Mouse (Mus musculus): ENCODE measurements around the gene Epha1. TPM values are rescaled to one million over a fixed set of nuclear protein-coding genes. Genes with fewer than 3 reads are reported as not detected.

The Epha1 gene
- polyA plus RNA-seq, 1 experiment, result not detected

- H3K4me3 ChIP-seq (ENCODE audit: insufficient read depth, low read depth, low read length), result peak overlapping the region; percentile 84
- H3K4me1 ChIP-seq (ENCODE audit: control insufficient read depth, insufficient read depth, insufficient read length, low read length), result peaks cover 20% of the 10 kb centered on the region
- H3K27ac ChIP-seq (replicated peaks; ENCODE audit: low read depth, low read length), result peak overlapping the region; percentile 92
These were observed 21.1 kb downstream of the Epha1 start for GRCm38 (mm10) chr6:42351776-42352485.

- Histone ChIP-seq H3K4me3 (ENCODE audit: insufficient read depth, low read depth, low read length) (peak overlapping the region; percentile 84), H3K4me1 (ENCODE audit: control insufficient read depth, insufficient read depth, insufficient read length, low read length) (peaks cover 18% of the 10 kb centered on the region), H3K27ac (replicated peaks; ENCODE audit: low read depth, low read length) (peak overlapping the region; percentile 92)
These were observed 21.9 kb downstream of the Epha1 start for GRCm38 (mm10) chr6:42350968-42351775.

DNA sequence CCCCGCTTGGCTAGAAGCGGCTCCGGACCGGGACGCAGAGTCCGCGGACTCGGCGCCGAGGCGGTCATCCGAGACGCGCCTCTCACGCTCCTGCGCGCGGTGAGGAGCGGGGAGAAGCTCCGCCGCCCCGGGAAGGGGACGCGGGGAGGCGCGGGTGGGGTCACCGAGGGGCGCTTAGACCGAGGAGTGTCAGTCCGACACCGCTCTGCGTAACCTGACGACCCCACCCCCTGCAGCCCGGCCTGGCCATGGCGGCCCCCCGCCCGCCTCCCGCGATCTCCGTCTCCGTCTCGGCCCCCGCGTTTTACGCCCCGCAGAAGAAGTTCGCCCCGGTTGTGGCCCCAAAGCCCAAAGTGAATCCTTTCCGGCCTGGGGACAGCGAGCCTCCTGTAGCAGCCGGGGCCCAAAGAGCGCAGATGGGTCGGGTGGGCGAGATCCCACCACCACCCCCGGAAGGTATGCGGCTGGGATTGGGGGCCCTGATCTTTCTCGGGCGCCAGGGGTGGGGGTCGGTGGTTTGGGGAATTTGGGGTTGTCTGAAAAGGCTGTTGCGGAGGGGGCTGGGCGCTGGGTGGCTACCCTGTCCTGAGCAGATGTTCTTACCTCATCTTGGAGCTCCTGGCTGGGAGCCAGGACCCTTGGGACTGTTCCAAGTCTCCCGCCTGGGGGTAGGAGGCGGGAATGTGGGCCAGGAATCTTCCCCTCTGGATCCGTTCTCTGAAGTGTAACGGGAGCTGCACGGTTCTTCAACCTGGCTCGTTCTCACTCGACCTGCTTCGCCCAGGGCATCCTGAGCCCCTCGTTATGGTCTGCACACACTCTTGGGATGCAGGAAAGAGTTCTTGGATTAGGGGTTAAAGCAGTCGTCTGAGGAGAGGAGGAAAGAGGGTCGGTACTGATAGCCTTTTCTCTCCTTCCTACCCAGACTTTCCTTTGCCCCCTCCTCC is 22.8 kb downstream of the Epha1 start:
- Histone ChIP-seq H3K27ac (replicated peaks; ENCODE audit: low read depth, low read length) (peak overlapping the region; percentile 92), H3K4me3 (ENCODE audit: insufficient read depth, low read depth, low read length) (peak overlapping the region; percentile 84), H3K4me1 (ENCODE audit: control insufficient read depth, insufficient read depth, insufficient read length, low read length) (peaks cover 16% of the 10 kb centered on the region)

GRCm38 (mm10) chr6:42349426-42350020 is 23.5 kb downstream of the Epha1 start, which contains the start of gene Zyx:
Gene Zyx, plus strand, starts transcription at chr6:42349630.
- peak within 1 kb of the TSS; percentile 84 for H3K4me3 ChIP-seq (ENCODE audit: insufficient read depth, low read depth, low read length)
- H3K4me1 ChIP-seq (ENCODE audit: control insufficient read depth, insufficient read depth, insufficient read length, low read length), result peaks cover 16% of the 10 kb centered on the region
- H3K27ac ChIP-seq (replicated peaks; ENCODE audit: low read depth, low read length), result peak within 1 kb of the TSS; percentile 92

DNA sequence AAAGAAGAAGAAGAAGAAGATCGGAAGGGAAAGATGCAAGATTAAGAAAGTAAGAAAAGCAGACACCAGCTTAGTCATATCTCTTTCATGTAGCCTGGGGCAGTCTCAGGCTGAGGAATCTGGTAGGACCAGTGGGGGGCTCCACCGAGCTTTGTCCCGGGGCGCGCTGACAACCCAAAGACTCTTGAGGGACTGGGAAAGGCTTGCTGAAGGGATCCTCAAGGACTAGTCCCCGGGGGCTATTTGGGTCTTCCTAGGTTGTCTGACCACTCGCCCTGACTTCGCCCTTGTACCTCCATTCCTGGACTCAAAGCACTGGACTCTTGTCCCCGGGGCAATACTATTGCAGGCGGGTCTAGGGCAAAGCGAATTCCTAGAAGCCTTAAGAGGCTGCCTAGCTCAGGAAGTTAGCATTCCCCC is 24.1 kb downstream of the Epha1 start:
- Histone ChIP-seq H3K4me1 (ENCODE audit: control insufficient read depth, insufficient read depth, insufficient read length, low read length) (peaks cover 13% of the 10 kb centered on the region), H3K4me3 (ENCODE audit: insufficient read depth, low read depth, low read length) (peak overlapping the region; percentile 64), H3K27ac (replicated peaks; ENCODE audit: low read depth, low read length) (peak overlapping the region; percentile 87)

DNA sequence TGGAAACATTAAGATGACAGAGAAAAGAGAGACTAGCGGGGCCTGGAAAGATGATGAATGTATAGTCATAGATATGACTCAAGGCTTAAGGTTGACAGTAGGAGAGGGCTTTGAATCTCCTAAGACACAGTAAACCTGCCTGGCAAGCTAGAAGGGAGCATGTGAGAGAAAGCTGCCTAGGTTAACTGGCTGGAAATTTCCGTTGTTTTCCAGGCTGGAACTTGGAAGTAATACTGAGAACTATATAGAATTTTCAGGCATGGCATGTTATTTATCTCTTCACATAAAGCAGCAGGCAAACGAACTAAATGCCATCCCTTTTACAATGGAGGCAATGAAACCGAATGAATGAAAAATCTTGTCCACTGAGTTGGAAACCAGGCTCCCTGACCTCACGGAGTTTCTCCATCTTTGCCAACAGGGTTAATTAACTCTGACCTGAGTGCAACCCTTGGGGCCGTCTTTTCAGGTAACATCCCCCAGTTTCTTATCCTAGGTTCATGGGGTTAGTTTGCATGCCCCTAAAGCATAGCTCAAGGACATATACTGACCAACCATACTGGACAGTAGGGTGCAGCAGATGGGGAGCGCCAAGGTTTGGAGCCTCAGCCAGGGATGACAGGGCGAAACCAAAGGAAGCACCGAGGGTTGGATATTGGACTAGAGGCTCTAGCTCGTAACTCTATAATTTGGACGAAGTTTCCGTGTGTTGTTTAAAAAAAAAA is 24.6 kb downstream of the Epha1 start:
- Histone ChIP-seq H3K4me1 (ENCODE audit: control insufficient read depth, insufficient read depth, insufficient read length, low read length) (peaks cover 13% of the 10 kb centered on the region), H3K4me3 (ENCODE audit: insufficient read depth, low read depth, low read length) (no peak overlapping the region), H3K27ac (replicated peaks; ENCODE audit: low read depth, low read length) (no peak overlapping the region)

DNA sequence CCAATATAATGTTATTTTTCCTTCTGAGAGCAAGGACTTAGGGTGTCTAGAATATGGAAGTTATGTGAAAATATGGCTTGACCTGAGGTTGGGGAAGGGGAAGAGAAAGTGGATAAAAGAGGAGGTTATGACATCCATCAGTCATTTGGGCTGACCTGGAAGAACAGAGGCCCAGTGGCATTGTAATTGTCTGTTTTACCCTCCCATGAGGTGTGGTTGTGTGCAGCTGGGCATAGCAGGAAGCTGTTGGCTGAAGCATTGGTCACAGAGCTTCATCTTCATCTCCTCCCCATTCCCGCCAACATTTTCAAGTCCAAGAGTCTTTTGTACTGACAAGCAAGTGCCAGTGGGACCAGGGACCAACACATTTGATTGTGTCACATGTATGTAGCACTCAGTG is 28.8 kb downstream of the Epha1 start:
- Histone ChIP-seq H3K27ac (replicated peaks; ENCODE audit: low read depth, low read length) (0 out of 2 replicates have a peak overlapping the region, but pooled peaks have one; percentile 40), H3K4me3 (ENCODE audit: insufficient read depth, low read depth, low read length) (no peak overlapping the region), H3K4me1 (ENCODE audit: control insufficient read depth, insufficient read depth, insufficient read length, low read length) (no peaks in the 10 kb centered on the region)

GRCm38 (mm10) chr6:42343361-42344120 is 29.5 kb downstream of the Epha1 start:
- Histone ChIP-seq H3K4me3 (ENCODE audit: insufficient read depth, low read depth, low read length) (no peak overlapping the region), H3K4me1 (ENCODE audit: control insufficient read depth, insufficient read depth, insufficient read length, low read length) (no peaks in the 10 kb centered on the region), H3K27ac (replicated peaks; ENCODE audit: low read depth, low read length) (no peak overlapping the region)

DNA sequence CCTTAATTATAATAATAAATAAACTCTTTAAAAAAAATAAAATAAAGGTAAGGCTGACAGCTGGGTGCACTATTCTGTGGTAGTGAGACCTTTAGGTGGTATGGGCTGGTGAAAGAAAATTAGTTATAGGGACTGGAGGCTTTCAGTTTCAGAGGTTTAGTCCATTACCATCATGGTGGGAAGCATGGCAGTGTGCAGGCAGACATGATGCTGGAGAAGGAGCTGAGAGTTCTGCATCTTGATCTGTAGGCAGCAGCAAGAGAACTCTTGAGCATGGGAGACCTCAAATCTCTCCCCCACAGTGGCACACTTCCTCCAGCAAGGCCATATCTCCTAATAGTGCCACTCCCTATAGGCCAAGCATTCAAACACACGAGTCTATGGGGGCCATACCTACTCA is 30.9 kb downstream of the Epha1 start:
- H3K27ac ChIP-seq (replicated peaks; ENCODE audit: low read depth, low read length), result no peak overlapping the region
- no peaks in the 10 kb centered on the region for H3K4me1 ChIP-seq (ENCODE audit: control insufficient read depth, insufficient read depth, insufficient read length, low read length)
- H3K4me3 ChIP-seq (ENCODE audit: insufficient read depth, low read depth, low read length), result no peak overlapping the region

DNA sequence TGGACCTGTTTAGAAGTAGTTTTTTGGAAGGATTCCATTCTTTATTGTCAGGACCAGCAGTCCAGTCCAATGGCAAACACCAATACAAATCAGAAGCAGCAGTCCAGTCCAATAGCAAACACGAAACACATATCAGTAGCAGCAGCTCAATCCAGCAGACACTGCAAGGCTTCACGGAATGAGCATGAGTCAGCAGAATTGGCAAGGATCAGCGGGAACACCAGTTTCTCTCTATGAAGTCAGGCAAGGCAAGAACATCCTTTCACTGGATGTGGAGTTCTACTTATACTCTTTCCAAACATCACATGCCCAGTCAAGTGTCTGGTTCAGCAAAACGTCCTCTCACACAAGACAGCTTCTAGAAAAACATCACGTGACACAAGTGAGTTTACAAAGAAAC is 33.1 kb downstream of the Epha1 start:
- H3K27ac ChIP-seq (replicated peaks; ENCODE audit: low read depth, low read length), result no peak overlapping the region
- no peak overlapping the region for H3K4me3 ChIP-seq (ENCODE audit: insufficient read depth, low read depth, low read length)

GRCm38 (mm10) chr6:42339189-42339588 is 33.9 kb downstream of the Epha1 start:
- H3K4me3 ChIP-seq (ENCODE audit: insufficient read depth, low read depth, low read length), result no peak overlapping the region
- no peak overlapping the region for H3K27ac ChIP-seq (replicated peaks; ENCODE audit: low read depth, low read length)
- no peaks in the 10 kb centered on the region for H3K4me1 ChIP-seq (ENCODE audit: control insufficient read depth, insufficient read depth, insufficient read length, low read length)

More for the DNA sequence above, 33.1 kb downstream of the Epha1 start:
- H3K4me1 ChIP-seq (ENCODE audit: control insufficient read depth, insufficient read depth, insufficient read length, low read length), result no peaks in the 10 kb centered on the region

GRCm38 (mm10) chr6:42330946-42331345 is 42.1 kb downstream of the Epha1 start:
- Histone ChIP-seq H3K4me3 (ENCODE audit: insufficient read depth, low read depth, low read length) (no peak overlapping the region), H3K4me1 (ENCODE audit: control insufficient read depth, insufficient read depth, insufficient read length, low read length) (no peaks in the 10 kb centered on the region), H3K27ac (replicated peaks; ENCODE audit: low read depth, low read length) (no peak overlapping the region)

DNA sequence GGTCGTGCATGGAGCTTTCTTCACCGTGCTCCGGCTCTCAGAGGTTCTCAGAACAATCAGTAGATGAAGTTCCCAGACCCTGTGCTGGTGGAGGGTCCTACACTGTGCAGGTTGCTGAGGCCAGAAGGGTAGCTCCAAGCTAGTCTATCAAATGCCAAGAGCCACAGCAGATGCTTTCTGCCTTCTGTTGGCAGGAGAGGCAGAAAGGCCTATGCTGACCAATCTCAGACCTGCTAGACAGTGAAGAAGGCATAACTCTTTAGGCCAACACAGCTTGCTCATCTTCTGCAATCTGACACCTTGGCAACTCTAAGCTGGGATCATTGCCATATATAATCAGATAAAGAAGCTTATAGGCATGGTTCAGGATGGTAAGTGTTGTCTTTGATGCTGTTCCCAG is 42.9 kb downstream of the Epha1 start:
- no peaks in the 10 kb centered on the region for H3K4me1 ChIP-seq (ENCODE audit: control insufficient read depth, insufficient read depth, insufficient read length, low read length)
- H3K27ac ChIP-seq (replicated peaks; ENCODE audit: low read depth, low read length), result no peak overlapping the region
- no peak overlapping the region for H3K4me3 ChIP-seq (ENCODE audit: insufficient read depth, low read depth, low read length)

All from brown adipose tissue, adult 24 weeks (tissue).